Mouse (Mus musculus): ENCODE measurements around the gene Tmem262. TPM values are rescaled to one million over a fixed set of nuclear protein-coding genes. Genes with fewer than 3 reads are reported as not detected.

Tmem262 gene
- total RNA-seq, 1 experiment from 2014 or later: not detected

DNA sequence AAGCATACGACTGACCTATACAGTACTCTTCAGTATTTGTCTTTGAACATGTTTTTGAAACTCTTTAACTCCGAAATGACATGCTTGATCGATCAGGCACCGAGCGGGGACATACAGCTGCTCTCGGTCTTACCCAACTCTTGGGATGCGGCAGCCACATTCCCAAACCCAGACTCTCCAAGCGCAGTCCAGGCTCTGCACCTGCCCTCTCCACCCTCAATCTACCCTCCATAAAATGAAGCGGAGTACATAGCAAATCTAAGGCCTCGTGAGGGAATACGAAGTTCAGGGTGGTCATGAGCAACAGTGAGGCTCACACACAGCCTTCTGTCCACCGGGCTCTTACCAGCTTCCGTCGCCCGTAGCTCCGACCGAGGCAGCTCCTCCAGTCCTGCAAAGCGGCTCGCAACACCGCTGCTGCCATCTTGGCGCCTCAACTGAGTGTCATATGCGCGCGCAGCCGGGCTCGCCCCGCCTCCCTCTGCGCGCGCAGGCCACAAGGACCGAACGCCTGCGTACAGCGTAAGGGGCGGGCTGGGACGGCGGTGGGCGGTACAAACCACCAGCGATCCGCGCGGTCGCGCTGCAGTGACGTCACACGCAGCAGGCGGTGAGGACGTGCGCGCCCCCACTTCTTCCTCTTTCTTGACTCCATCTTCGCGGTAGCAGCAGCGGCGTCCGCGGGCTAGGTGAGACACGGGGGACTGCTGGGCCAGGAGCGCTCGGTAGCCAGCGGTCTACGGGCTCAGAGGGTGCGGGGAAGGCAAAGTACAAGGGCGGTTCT is 22.3 kb upstream of the Tmem262 start, which contains the start of the genes Mrpl49 and Fau:
TSS of gene Mrpl49 (minus strand) at position 473 of the 784 bp plus-strand sequence.
TSS of gene Fau (plus strand) at position 532 of the 784 bp plus-strand sequence.
- peak; percentile 73 for ATAC-seq (replicated peaks; ENCODE audit: insufficient number of reproducible peaks, low FRiP score, low TSS enrichment, poor library complexity, severe bottlenecking)

DNA sequence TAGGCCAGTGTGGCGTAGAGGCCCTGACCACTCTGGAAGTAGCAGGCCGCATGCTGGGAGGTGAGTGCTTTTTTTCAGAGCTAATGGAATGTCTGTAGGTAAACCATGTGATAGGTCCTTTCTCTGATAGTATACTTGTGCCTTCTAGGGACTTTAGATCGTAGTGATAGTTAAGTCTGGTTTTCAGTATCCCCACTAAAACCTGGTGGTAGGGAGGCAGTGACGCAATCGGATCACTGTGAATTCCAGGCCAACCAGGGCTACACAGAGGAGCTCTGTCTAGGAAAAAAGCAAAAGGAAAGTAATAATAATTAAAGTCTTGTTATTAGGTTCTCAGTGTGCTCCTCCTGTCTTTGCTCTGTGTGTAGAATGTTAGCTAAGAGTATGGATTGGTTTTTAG is 21.3 kb upstream of the Tmem262 start:
- ATAC-seq (replicated peaks; ENCODE audit: insufficient number of reproducible peaks, low FRiP score, low TSS enrichment, poor library complexity, severe bottlenecking): no peak

DNA sequence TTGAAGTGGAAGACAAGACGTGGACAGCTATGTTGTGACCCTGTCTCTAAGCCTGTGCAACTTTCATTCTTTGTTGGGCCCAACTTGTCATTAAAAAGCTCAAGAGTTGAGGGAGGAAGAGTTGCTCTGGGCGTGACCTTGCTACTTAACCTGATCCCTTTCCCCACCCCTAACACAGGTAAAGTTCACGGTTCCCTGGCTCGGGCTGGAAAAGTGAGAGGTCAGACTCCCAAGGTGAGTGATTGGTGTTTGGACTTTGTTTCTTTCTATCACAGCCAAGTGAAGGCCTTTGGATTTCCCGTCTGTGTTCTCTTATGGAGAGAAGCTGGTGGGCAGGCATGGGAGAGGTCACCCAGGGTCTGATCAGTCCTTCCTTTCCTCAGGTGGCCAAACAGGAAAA is 20.9 kb upstream of the Tmem262 start:
- ATAC-seq (replicated peaks; ENCODE audit: insufficient number of reproducible peaks, low FRiP score, low TSS enrichment, poor library complexity, severe bottlenecking): no peak

DNA sequence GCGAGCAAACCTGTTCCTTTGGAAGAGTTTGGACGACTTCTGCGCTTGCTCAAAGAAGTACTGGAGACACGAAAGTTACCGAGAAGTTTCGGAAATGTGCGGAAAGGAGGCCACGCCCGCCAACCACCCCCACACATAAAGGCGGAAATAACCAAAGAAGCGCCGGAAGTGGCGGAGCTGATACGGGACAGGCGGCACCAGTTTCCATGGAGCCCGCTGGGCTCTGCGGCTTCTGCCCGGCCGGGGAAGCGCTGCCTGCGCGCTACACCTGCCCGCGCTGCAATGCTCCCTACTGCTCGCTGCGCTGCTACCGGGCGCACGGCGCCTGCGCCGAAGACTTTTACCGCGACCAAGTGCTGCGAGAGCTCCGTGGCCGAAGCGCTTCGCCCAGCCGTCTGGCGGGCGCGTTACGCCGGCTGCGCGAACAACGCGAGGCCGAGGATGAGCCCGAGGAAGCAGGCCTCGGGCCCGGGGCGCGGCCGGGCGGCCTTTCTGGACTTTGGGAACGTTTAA is 18.8 kb upstream of the Tmem262 start, which contains the start of gene Znhit2:
TSS of gene Znhit2 (plus strand) at position 172 of the 513 bp plus-strand sequence.
- peak; percentile 78 for ATAC-seq (replicated peaks; ENCODE audit: insufficient number of reproducible peaks, low FRiP score, low TSS enrichment, poor library complexity, severe bottlenecking)

DNA sequence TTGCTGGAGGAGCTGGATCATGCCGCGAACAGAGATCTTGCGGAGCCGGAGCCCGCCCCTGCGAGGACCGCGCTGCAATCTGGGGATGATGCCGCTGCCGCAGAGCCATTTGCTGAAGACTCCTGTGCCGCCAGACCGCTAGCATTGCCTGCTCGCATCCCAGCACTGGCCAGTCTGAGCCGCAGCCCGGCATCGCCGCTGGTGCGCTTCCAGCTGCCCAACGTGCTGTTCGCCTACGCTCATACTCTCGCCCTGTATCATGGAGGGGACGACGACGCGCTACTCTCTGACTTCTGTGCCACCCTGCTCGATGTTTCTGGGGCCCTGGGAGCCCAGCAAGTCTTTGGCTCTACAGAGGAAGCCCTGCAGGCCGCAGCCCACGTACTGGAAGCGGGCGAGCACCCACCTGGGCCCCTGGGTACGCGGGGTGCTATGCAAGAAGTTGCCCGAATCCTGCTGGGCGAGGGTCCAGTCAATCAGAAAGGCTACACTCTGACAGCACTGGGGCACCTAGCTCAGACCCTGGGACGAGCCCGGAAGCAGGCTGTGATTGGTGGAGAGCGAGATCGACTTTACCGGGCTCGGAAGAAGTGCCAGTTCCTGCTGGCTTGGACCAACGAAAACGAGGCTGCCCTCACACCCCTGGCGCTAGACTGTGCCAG is 18.1 kb upstream of the Tmem262 start:
- 0 out of 2 replicates have a peak, but pooled peaks have one; percentile 29 for ATAC-seq (replicated peaks; ENCODE audit: insufficient number of reproducible peaks, low FRiP score, low TSS enrichment, poor library complexity, severe bottlenecking)

DNA sequence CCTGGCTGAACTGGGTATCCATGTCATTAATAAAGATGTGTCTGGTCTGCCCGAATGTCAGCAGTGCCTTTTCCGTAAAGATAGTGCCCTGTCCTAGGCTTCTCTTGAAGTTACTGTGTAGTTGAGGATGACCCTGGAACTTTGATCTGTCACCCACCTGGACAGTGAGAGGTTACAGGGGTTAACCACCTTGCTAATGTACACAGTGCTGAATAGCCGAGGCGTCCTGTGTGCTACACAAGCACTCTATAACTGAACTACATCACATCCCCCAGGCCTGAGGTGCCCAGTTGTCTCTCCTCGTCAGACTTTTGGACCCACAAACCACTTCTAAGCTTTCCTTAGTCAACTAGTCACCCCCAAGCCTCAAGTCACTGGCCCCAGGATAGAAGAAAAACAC is 17.4 kb upstream of the Tmem262 start:
- no peak for ATAC-seq (replicated peaks; ENCODE audit: insufficient number of reproducible peaks, low FRiP score, low TSS enrichment, poor library complexity, severe bottlenecking)

DNA sequence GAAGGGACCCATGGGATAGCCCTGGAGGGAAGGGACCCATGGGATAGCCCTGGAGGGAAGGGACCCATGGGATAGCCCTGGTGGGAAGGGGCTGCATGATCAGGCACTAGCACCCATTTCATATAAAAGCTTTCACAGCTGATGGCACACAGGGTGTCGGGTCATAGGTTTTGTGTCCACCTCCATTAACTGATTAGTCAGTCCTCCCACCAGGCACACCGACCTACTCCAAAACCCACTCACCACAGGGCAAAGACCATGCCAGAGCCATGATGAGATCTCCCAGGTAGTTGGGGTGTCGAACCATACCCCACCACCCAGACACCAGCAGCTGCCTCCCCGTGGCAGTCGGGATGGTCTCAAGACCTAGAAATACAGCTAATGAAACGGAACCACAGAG is 16.8 kb upstream of the Tmem262 start:
- ATAC-seq (replicated peaks; ENCODE audit: insufficient number of reproducible peaks, low FRiP score, low TSS enrichment, poor library complexity, severe bottlenecking): no peak

DNA sequence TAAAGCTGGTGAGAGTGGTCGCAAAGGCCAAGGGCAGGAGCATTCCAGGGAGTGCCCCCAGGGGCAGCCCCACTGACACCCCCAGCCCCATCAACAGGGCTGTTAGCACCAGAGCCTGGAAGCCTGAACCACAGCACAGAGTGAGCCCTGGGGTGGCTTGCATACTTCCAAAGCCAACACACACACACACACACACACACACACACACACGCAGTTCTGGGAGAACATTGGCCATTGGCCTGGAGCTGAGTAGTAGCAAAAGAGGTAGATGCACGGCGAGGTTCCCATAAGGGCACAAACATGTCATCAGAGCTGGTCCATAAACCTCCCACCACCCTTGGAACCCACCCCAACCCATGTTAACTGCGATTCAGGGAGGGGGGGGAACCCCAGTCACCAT is 13.3 kb upstream of the Tmem262 start:
- ATAC-seq (replicated peaks; ENCODE audit: insufficient number of reproducible peaks, low FRiP score, low TSS enrichment, poor library complexity, severe bottlenecking): no peak

DNA sequence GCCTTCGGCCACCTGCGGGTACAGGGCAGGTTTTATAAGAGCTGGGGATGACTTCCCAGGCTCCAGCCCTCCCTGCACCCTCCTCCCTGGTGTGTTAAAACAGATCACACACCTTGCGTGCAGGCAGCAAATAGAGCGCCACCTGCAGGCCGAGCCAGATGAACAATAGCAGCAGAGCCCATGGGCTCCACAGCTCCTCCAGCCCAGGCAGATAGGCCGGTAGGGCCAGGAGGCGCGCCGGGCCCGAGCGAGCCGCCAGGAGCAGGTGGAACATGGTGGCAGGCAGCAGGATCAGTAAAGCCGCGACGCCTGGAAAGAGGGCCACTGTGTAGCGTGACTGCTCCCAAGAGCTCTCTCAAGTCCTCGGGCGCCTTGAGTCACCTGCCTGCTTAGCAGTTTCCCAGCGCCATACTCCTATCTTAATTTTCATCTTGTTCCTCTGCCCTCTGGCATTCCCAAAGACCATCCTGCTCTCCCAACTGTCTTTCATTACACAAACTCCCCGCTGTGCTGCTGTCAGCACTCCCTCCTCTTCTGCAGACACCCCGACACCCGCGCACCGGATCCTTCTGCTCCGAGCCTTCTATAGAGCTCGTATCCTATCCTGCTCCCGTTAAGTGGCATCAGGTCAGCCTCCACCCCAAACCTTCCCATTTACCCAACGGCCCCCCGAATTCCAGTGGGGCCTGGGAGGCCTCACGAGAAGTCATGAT is 12.7 kb upstream of the Tmem262 start:
- peak; percentile 60 for ATAC-seq (replicated peaks; ENCODE audit: insufficient number of reproducible peaks, low FRiP score, low TSS enrichment, poor library complexity, severe bottlenecking)

DNA sequence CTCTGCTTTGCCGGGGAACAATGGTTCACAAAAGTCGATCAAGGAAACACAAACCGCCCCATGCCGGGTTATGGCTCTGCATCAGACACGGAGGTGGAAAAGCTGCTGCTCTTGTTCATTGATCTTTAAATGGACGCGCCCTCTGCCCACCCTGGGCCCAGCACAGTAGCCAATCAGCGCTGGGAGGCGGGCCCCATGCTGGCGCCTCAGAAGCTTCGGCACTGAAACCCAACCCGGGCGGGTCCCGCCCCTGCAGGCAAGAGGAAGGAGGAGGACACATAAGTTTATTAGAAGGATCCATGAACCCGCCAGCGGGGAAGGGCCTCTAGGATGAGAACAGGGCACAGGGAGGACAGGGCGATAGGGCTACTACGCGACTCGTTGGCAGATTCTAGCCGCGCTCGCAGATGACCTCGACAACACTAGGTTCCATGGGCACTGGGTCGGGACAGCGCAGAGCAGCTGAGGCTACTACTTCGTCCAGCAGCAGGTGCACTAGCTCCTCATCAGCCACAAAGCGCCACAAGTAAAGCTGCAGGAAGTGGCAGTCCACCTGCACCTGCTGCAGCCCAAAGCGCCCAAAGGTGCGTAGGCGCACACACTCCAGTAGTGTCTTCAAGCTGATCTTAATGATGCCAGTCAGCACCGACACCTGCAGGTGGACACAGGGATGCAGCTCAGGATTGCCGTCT is 12.0 kb upstream of the Tmem262 start, which contains the start of gene Tm7sf2:
TSS of gene Tm7sf2 (minus strand) at position 650 of the 692 bp plus-strand sequence.
- peak; percentile 80 for ATAC-seq (replicated peaks; ENCODE audit: insufficient number of reproducible peaks, low FRiP score, low TSS enrichment, poor library complexity, severe bottlenecking)

DNA sequence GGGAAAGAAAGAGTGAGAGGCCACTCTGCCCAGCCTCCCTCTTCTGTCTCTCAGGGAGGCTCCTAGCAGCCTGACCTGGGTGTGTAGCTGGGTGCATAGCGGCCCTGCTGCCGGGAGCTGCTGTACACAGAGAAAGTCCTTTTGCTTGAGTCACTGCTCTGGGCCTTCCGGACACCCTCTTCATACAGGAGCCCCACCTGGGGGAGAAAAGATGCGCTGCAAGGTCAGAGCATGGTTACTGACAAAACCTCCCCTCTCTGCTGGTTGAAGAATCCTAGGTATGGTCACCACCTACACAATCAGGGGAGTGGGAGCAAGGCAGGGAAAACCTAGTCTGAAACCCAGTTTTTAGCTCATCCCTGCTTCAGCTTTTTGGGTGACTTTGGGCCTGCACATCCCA is 10.9 kb upstream of the Tmem262 start:
- no peak for ATAC-seq (replicated peaks; ENCODE audit: insufficient number of reproducible peaks, low FRiP score, low TSS enrichment, poor library complexity, severe bottlenecking)

DNA sequence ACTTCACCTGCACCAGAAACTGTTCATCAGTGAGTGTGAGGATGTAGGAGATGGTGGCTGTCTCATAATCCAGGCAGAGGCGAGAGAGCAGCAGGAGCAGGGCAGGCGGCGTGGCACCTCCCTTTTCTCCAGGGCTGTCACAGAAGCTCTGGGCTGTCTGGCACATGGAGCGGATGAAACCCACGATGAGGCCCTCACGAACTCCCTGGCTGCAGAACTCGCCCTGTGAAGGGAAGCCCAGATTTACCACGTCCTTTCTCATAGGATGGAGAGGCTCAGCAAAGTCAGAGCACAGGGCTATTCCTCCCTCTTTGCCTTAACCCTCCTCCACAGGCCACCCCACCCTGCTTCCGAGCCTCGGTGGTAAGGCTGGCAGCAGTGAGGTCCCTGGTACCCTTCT is 10.0 kb upstream of the Tmem262 start:
- no peak for ATAC-seq (replicated peaks; ENCODE audit: insufficient number of reproducible peaks, low FRiP score, low TSS enrichment, poor library complexity, severe bottlenecking)

DNA sequence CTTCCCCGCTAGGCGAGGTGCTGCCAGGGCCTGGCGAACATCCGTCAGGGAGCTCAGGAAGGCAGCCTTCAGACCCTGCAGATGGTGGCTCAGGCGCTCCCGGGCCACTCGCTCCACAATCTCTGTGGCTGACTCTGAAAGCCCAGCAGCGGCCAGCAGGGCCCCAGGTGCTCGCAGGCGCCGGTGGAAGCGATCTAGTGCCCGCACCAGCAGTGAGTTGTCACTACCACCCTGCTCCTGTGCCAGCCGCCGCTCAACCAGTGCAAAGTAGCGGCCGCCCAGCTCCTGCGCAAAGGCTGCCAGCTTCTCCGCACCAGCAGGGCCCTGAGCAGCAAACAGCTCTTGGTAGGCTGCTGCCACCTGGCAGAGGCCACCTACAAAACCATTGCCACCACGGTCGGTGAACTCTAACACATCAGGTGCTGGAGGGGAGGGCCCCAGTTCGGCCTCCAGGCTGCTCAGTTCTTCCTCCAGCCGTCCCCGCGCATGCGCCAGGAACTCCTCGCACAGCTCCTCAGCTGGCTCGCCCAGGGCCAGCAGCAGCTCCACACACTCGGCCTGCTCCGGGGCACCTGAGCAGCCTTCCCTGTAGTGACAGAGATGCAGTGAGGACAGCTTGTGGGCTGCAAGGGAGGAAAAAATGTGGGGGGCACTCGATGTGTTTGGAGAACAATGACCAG is 9.1 kb upstream of the Tmem262 start:
- no peak for ATAC-seq (replicated peaks; ENCODE audit: insufficient number of reproducible peaks, low FRiP score, low TSS enrichment, poor library complexity, severe bottlenecking)

DNA sequence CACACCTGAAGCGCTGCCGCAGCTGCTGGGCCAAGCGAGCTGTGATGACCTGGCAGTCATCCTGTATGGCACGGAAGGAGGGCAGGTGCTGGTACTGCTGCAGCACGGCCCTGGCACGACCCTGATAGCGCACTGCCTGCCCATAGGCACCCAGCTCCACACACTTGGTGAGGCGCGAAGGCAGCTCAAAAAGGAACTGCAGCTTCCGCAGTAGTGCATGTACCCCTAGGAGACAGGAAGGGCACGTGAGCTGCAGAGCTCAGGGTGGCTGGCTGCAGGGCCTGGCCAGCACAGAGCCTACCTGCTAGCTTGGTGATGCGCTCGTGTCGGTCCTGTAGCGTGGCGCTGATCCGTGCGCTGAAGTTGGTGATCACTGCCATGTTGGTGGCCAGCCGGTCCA is 8.6 kb upstream of the Tmem262 start:
- no peak for ATAC-seq (replicated peaks; ENCODE audit: insufficient number of reproducible peaks, low FRiP score, low TSS enrichment, poor library complexity, severe bottlenecking)

DNA sequence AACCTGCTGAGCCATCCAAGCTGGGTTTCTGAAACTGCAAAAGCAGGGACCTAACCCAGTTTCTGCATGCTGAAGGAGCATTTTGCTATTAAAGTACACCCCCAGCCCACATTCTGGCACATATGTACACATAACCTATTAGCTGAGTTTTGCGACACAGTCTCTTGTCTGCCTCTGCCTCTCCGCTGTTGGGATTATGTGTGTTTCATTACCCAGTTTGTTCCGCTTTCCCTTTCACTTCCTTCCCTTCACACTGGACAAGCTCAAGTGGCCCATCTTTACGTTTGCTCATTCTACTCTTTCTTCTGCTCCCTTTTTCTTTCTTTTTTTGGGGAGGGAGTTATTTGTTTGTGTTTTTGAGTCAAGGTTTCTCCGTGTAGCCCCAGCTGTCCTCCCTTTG is 5.9 kb upstream of the Tmem262 start:
- ATAC-seq (replicated peaks; ENCODE audit: insufficient number of reproducible peaks, low FRiP score, low TSS enrichment, poor library complexity, severe bottlenecking): 0 out of 2 replicates have a peak, but pooled peaks have one; percentile 55

DNA sequence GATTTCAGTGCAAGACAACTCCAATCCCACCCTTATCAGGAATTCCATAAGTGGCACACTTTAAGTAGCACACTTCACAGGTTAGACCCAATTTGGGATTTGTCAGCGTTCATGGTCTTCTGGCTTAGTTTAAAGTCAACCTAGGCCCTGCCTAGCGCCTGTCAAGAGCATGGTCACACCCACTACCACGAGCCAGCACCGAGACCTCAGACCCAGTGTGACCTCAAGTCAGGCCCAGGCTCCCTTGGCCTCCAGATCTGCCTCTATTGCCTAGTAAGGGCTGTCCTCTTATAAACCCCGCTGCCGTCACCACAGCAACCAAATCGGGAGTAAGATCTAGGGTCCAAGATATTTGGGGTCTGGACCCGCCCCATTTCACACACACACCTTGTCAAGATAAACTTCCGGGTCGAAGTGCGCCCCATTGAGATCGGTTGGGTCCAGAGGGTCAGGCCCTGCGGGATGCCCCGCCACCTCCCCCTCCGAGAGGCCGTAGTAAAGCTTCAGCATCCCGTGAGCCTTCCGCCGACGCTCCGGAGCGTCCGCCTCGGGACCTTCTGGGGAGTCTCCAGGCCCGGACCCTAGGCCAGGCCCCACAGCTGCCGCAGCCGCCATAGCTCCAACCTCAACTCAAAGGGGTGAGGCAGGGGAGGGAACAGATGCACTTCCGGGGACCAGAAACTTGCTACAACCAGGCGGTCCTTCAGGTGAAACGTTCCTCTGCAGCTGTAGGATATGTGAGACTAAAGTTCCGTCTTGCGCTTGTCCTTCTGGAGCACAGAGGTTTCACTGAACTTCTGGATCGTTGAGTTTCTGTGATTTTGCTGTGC is 3.1 kb upstream of the Tmem262 start, which contains the start of gene Vps51:
TSS of gene Vps51 (minus strand) at position 668 of the 830 bp plus-strand sequence.
- ATAC-seq (replicated peaks; ENCODE audit: insufficient number of reproducible peaks, low FRiP score, low TSS enrichment, poor library complexity, severe bottlenecking): peak; percentile 92

DNA sequence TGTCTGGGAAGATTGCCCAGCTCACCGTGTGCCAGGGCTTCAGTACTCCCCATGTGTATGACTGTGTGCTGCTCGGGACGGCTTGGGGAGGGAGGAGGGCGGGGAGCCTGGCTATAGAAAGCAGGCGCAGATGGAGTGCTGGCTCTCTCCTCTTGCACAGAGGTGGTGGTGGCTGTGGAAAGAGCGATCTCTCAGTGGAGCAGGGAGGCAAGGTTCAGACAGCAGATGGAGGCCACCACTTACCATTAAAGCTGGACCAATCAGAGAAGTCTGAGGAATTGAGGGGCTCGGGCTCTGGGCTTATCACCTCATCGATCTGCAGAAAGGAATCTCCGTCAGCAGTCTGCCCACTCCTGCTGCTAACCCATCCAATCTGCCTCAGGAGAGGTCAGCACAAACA is 2.3 kb downstream of the Tmem262 start, which contains the start of gene Gm28374:
TSS of gene Gm28374 (minus strand) at position 101 of the 400 bp plus-strand sequence.
- no peak for ATAC-seq (replicated peaks; ENCODE audit: insufficient number of reproducible peaks, low FRiP score, low TSS enrichment, poor library complexity, severe bottlenecking)

Measured in monocyte, adult 5-6 weeks (primary cell).